Mouse (Mus musculus) liver, embryonic 14.5 days (tissue): ENCODE measurements around the gene Cfdp1. TPM values are rescaled to one million over a fixed set of nuclear protein-coding genes. Genes with fewer than 3 reads are reported as not detected.

Experiments used
- ATAC-seq: fragments of 200-750 bp; cut with Nextera tagmentation; 2 replicates; pipeline ENCODE4 v1.8.0; 2017; ENCODE audit warnings: moderate number of reproducible peaks, mild to moderate bottlenecking, moderate library complexity; ENCODE audit not compliant: insufficient read depth
- DNase-seq, 3 experiments: peaks; one replicate each; pipeline ENCODE4 v3.0.0-alpha.2; 2012 to 2013; ENCODE audit warnings: low read depth in 3 of 3, low spot score in 3 of 3
- H3K27ac ChIP-seq: fragments of 300-500 bp; sonication (generic); 2 replicates; pipeline ENCODE4 v1.5.1; 2014; ENCODE audit warnings: moderate library complexity, mild to moderate bottlenecking, control low read depth, inconsistent platforms
- H3K27me3 ChIP-seq: fragments of 300-500 bp; sonication (generic); 2 replicates; pipeline ENCODE4 v1.6.1; 2014; ENCODE audit warnings: mild to moderate bottlenecking, low read length, moderate library complexity; ENCODE audit not compliant: control insufficient read depth, insufficient read depth
- H3K36me3 ChIP-seq: fragments of 300-500 bp; sonication (generic); replicated peaks from 2 replicates; pipeline ENCODE4 v1.6.1; 2014; ENCODE audit warnings: low read depth; ENCODE audit not compliant: control insufficient read depth, insufficient read depth
- H3K4me1 ChIP-seq, 2 experiments: fragments of 200-500 bp in 1 of 2; fragments of 300-500 bp in 1 of 2; sonication (generic) in 1 of 2; replicated peaks; 2 replicates each; pipeline ENCODE4 v1.6.1; 2012 to 2014; ENCODE audit warnings: antibody characterized with exemption in 1 of 2, inconsistent platforms in 1 of 2, low read length in 1 of 2; ENCODE audit not compliant: control insufficient read depth in 2 of 2, insufficient read depth in 2 of 2
- H3K4me2 ChIP-seq: fragments of 300-500 bp; sonication (generic); 2 replicates; pipeline ENCODE4 v1.6.1; 2014; ENCODE audit warnings: low read depth, mild to moderate bottlenecking, control low read depth, moderate library complexity
- H3K4me3 ChIP-seq, 2 experiments: fragments of 200-500 bp in 1 of 2; fragments of 300-500 bp in 1 of 2; sonication (generic) in 1 of 2; 2 replicates each; pipeline ENCODE4 v1.5.1; 2012 to 2014; ENCODE audit warnings: low read depth in 2 of 2, low read length in 2 of 2, mild to moderate bottlenecking in 2 of 2, control low read depth in 1 of 2, inconsistent platforms in 1 of 2, moderate library complexity in 1 of 2; ENCODE audit not compliant: insufficient read depth in 1 of 2
- H3K9ac ChIP-seq: fragments of 300-500 bp; sonication (generic); replicated peaks from 2 replicates; pipeline ENCODE4 v1.6.1; 2014; ENCODE audit warnings: mild to moderate bottlenecking, control low read depth, moderate library complexity
- H3K9me3 ChIP-seq: fragments of 300-500 bp; sonication (generic); 2 replicates; pipeline ENCODE4 v1.6.1; 2016; ENCODE audit warnings: low read length, mixed read lengths; ENCODE audit not compliant: control insufficient read depth
- CTCF ChIP-seq: IDR thresholded peaks from 2 replicates; pipeline ENCODE4 v1.5.1; 2016; ENCODE audit warnings: antibody characterized with exemption, low read depth, control low read depth
- EP300 ChIP-seq: IDR thresholded peaks from 2 replicates; pipeline ENCODE4 v1.6.1; 2016; ENCODE audit warnings: antibody characterized with exemption, low read depth
- WGBS: fragments of 180-500 bp; shearing (Covaris S2); extraction: QIAGEN DNeasy Blood & Tissue Kit; methylation state at CpG from one replicate; pipeline ENCODE4 v1.1.7; 2014; ENCODE audit not compliant: insufficient replicate concordance; 5-methylcytosine and 5-hydroxymethylcytosine counted together
- polyA plus RNA-seq, 2 experiments: library from polyadenylated mRNA; depleted of rRNA in 1 of 2; stranded (reverse) in 1 of 2; unstranded in 1 of 2; fragments of >200 nt; fragmentation: Nextera tagmentation in 1 of 2; extraction: Ambion mirVana in 1 of 2; gene quantifications; 2 replicates each; pipeline versions ENCODE4 v1.2.1 to v1.2.3; 2012 to 2014

Gene Cfdp1
- polyA plus RNA-seq, 2 experiments: 46.8 to 82.8 TPM

GRCm38 (mm10) chr8:111748766-111749165 lies 105.3 kb downstream of the Cfdp1 start:
- TF ChIP-seq EP300 (no peak), CTCF (no peak)
- Histone ChIP-seq H3K27ac (no peak overlapping the region), H3K36me3 (no peaks in the 10 kb centered on the region), H3K4me1 (peaks cover 0 to 12% of the 10 kb centered on the region in 2 experiments; a peak in 1 of 4 replicates), H3K9me3 (no peaks in the 10 kb centered on the region), H3K4me3 (no peak overlapping the region), H3K9ac (no peak overlapping the region), H3K4me2 (no peak overlapping the region), H3K27me3 (peaks cover 15% of the 10 kb centered on the region)
- ATAC-seq: no peak
- no peak for DNase-seq
- WGBS: 25% methylated on average over 6 of the region's 6 CpGs

GRCm38 (mm10) chr8:111747866-111748649 lies 106.0 kb downstream of the Cfdp1 start:
- H3K27ac ChIP-seq: no peak overlapping the region

GRCm38 (mm10) chr8:111746582-111747465 lies 107.3 kb downstream of the Cfdp1 start:
- no peak overlapping the region for H3K4me3 ChIP-seq
- DNase-seq (no peak), ATAC-seq (no peak)
- peaks cover 0 to 12% of the 10 kb centered on the region in 2 experiments; a peak in 1 of 4 replicates for H3K4me1 ChIP-seq
- H3K4me2 ChIP-seq: no peak overlapping the region
- no peaks in the 10 kb centered on the region for H3K9me3 ChIP-seq
- 48% methylated on average over 13 of the region's 13 CpGs for WGBS
- H3K27me3 ChIP-seq: peaks cover 34% of the 10 kb centered on the region
- H3K27ac ChIP-seq: no peak overlapping the region
- no peak for TF ChIP-seq CTCF
- TF ChIP-seq EP300: no peak
- no peak overlapping the region for H3K9ac ChIP-seq
- no peaks in the 10 kb centered on the region for H3K36me3 ChIP-seq

More at GRCm38 (mm10) chr8:111747866-111748649, 106.0 kb downstream of the Cfdp1 start:
- Histone ChIP-seq H3K36me3 (no peaks in the 10 kb centered on the region), H3K4me3 (no peak overlapping the region), H3K9ac (no peak overlapping the region), H3K4me2 (no peak overlapping the region), H3K4me1 (peaks cover 0 to 12% of the 10 kb centered on the region in 2 experiments; a peak in 1 of 4 replicates), H3K27me3 (peaks cover 22% of the 10 kb centered on the region), H3K9me3 (no peaks in the 10 kb centered on the region)
- no peak for TF ChIP-seq CTCF
- no peak for TF ChIP-seq EP300
- DNase-seq (no peak), ATAC-seq (no peak)
- 57% methylated on average over 8 of the region's 8 CpGs for WGBS

GRCm38 (mm10) chr8:111745591-111746418 lies 108.3 kb downstream of the Cfdp1 start:
- peak; percentile 31; the same call in 1 of the 2 replicates for ATAC-seq
- Histone ChIP-seq H3K9ac (no peak overlapping the region), H3K4me3 (peak overlapping the region; percentile 7 to 16; a peak in 1 of 4 replicates), H3K4me2 (peak overlapping the region; percentile 49), H3K27ac (no peak overlapping the region), H3K36me3 (no peaks in the 10 kb centered on the region), H3K4me1 (peaks cover 0 to 12% of the 10 kb centered on the region in 2 experiments; a peak in 1 of 4 replicates), H3K9me3 (no peaks in the 10 kb centered on the region), H3K27me3 (peaks cover 35% of the 10 kb centered on the region)
- peak in 2 of 3 experiments; percentile 12 to 20 for DNase-seq
- TF ChIP-seq CTCF (no peak), EP300 (no peak)
- WGBS: 6% methylated on average over 23 of the region's 23 CpGs
